Mouse (Mus musculus) kidney, adult 2 months (tissue): ENCODE results near the gene Sit1.

Experiments
- CTCF ChIP-seq: fragments of 200-500 bp; conservative IDR thresholded peaks from 2 replicates; pipeline ENCODE4 v1.5.1; 2011; ENCODE audit warnings: low read depth, mild to moderate bottlenecking, control low read depth, low read length, moderate library complexity, mixed read lengths; ENCODE audit not compliant: insufficient read depth, insufficient read length
- POLR2A ChIP-seq: fragments of 200-500 bp; IDR thresholded peaks from one replicate; pipeline ENCODE4 v1.6.1; 2011; ENCODE audit warnings: low read depth, low read length, control low read depth

- TF ChIP-seq POLR2A: no peak
- TF ChIP-seq CTCF: no peak
These were observed 13.2 kb downstream of the Sit1 start for GRCm38 (mm10) chr4:43470301-43470700.
